Comparison of ENCODE assay signal across 10 mouse cellular contexts in the genomic region with DNA sequence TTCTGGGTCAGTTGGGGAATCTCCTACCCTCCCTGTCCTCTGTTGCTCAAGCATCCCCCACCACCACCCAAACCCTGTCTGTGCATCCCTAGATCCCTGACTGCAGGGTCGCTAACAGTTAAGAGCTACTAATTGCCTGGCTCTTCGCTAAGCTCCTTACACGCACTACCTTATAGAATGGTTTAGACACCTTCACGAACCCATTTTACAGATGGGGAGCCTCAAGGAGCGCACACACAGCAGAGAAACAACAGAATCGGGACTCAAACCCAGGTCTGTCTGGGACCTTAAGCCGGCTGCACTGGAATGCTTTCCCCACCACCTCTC. TPM values are rescaled to one million over a fixed set of nuclear protein-coding genes. Genes with fewer than 3 reads are reported as not detected.
A peak's percentile ranks its signal among the peaks of the same experiment; 100 is the strongest.
DNase-seq lines count a peak whose midpoint lies in the region; ATAC-seq and TF ChIP-seq lines count a peak whose summit lies in the region.
"Had no signal": no experiment of that assay in that cellular context is flagged by ENCODE, and none has a peak within 500 bp of the region (broad histone marks: within the 10 kb centered on the region; RNA-seq: fewer than 3 reads in every experiment).

No protein-coding gene starts in this region.

- peak overlapping the region; percentile 57 for H3K9ac ChIP-seq in heart, embryonic 16.5 days (ENCODE audit: low read length)
- H3K9ac ChIP-seq in heart, postnatal 0 days (replicated peaks; ENCODE audit: low read depth, low read length): peak overlapping the region; percentile 72

- no peaks in the 10 kb centered on the region for H3K9me3 ChIP-seq in heart, embryonic 16.5 days (replicated peaks; ENCODE audit: control insufficient read depth, low read length)
- no peaks in the 10 kb centered on the region for H3K9me3 ChIP-seq in heart, postnatal 0 days (replicated peaks; ENCODE audit: control insufficient read depth, low read length)

- DNase-seq in heart, adult 9 months (ENCODE audit: low spot score in 2 of 2): no peak
- DNase-seq in MEL-GATA-1-ER (ENCODE audit: extremely low read depth, low read depth): peak; percentile 18
- no peak for DNase-seq in heart, postnatal 0 days (ENCODE audit: low spot score)
- no peak for DNase-seq in left cerebral cortex, adult 9 months (ENCODE audit: low spot score in 2 of 2)
- DNase-seq in left cerebral cortex, postnatal 14 days (ENCODE audit: low spot score in 2 of 2): no peak
- DNase-seq in thymus, postnatal 4 days: no peak

- 6% methylated on average over 7 of the region's 7 CpGs for WGBS in heart, embryonic 16.5 days
- 8% methylated on average over 7 of the region's 7 CpGs for WGBS in heart, postnatal 0 days

- H3K4me1 ChIP-seq in heart, embryonic 16.5 days (ENCODE audit: control insufficient read depth, insufficient read depth, low read length): peaks cover 8% of the 10 kb centered on the region
- peaks cover 6% of the 10 kb centered on the region; the same call in 1 of the 2 replicates for H3K4me1 ChIP-seq in heart, postnatal 0 days (ENCODE audit: control insufficient read depth, insufficient read depth)

- intact Hi-C loops in left cerebral cortex, postnatal 14 days (cut with DNase I): loop anchor here (5.0 kb wide), 1 partner anchor 62 kb away; a partner anchor contains a TSS

- no peak for ATAC-seq in heart, embryonic 16.5 days (replicated peaks; ENCODE audit: extremely low read depth, insufficient read depth, low FRiP score)
- ATAC-seq in heart, postnatal 0 days (ENCODE audit: insufficient read depth, low read depth): no peak; the same call in 1 of the 2 replicates
- peak; percentile 44; the same call in 1 of the 2 replicates for ATAC-seq in megakaryocyte-erythroid progenitor cell, adult 5-6 weeks (replicated peaks; ENCODE audit: low FRiP score, low TSS enrichment, poor library complexity, severe bottlenecking)

- peaks cover 5% of the 10 kb centered on the region; the same call in 1 of the 2 replicates for H3K36me3 ChIP-seq in heart, embryonic 16.5 days (ENCODE audit: control insufficient read depth, insufficient read depth)
- H3K36me3 ChIP-seq in heart, postnatal 0 days (replicated peaks; ENCODE audit: control insufficient read depth, insufficient read depth, low read length): peaks cover 14% of the 10 kb centered on the region

- H3K4me2 ChIP-seq in heart, embryonic 16.5 days (ENCODE audit: low read depth, low read length): peak overlapping the region; percentile 75
- H3K4me2 ChIP-seq in heart, postnatal 0 days (ENCODE audit: low read depth, low read length): peak overlapping the region; percentile 89

- no peak for TF ChIP-seq CTCF in heart, postnatal 0 days (IDR thresholded peaks at IDR 0.05; ENCODE audit: low read depth)

- no peak for TF ChIP-seq EP300 in heart, postnatal 0 days (IDR thresholded peaks at IDR 0.05; ENCODE audit: low read depth)

- H3K27me3 ChIP-seq in heart, embryonic 16.5 days (ENCODE audit: control insufficient read depth, insufficient read depth, low read length): no peaks in the 10 kb centered on the region
- no peaks in the 10 kb centered on the region for H3K27me3 ChIP-seq in heart, postnatal 0 days (ENCODE audit: control insufficient read depth, insufficient read depth, low read length)
- H3K27me3 ChIP-seq: Patski had no signal

- H3K27ac ChIP-seq in heart, embryonic 16.5 days (ENCODE audit: low read length): no peak overlapping the region
- H3K27ac ChIP-seq in heart, postnatal 0 days (ENCODE audit: low read depth): no peak overlapping the region

- peak overlapping the region; percentile 64 for H3K4me3 ChIP-seq in heart, embryonic 16.5 days (ENCODE audit: low read length)
- H3K4me3 ChIP-seq in heart, postnatal 0 days (ENCODE audit: low read depth, low read length): peak overlapping the region; percentile 68

RNA-seq across cellular contexts. Expression of a gene that starts 0.3 kb away (rescaled TPM):
- 45.1 and 45.6 TPM in 2 replicates for polyA plus RNA-seq in heart, embryonic 16.5 days (2015; fragmentation: Nextera tagmentation; extraction: Ambion mirVana)
- 40.1 and 51.3 TPM in 2 replicates for total RNA-seq in heart, postnatal 0 days (2014; rRNA removed; ENCODE audit: low replicate concordance)
- 46.7 and 49.5 TPM in 2 replicates for polyA plus RNA-seq in heart, postnatal 0 days (2015; fragmentation: Nextera tagmentation; extraction: Ambion mirVana)
- total RNA-seq in megakaryocyte-erythroid progenitor cell, adult 5-6 weeks (2014; fragmentation: Nextera tagmentation): 42.2 and 42.5 TPM in 2 replicates
- 26.5 and 26.6 TPM in 2 replicates for total RNA-seq in megakaryocyte-erythroid progenitor cell, adult 5-6 weeks (2017)
- total RNA-seq in left cerebral cortex, postnatal 14 days (2021): 10 to 100 TPM; 44.5 to 45.1 TPM

RNA-seq across cellular contexts. Expression of a gene that starts 7.5 kb away (rescaled TPM):
- 0.35 and 0.91 TPM in 2 replicates for polyA plus RNA-seq in heart, embryonic 16.5 days (2015; fragmentation: Nextera tagmentation; extraction: Ambion mirVana)
- total RNA-seq in heart, postnatal 0 days (2014; rRNA removed; ENCODE audit: low replicate concordance): 3.0 TPM in 1 of 2 replicates, not detected in the other
- not detected in 2 replicates for polyA plus RNA-seq in heart, postnatal 0 days (2015; fragmentation: Nextera tagmentation; extraction: Ambion mirVana)
- total RNA-seq in megakaryocyte-erythroid progenitor cell, adult 5-6 weeks (2014; fragmentation: Nextera tagmentation): not detected in 2 replicates
- not detected in 2 replicates for total RNA-seq in megakaryocyte-erythroid progenitor cell, adult 5-6 weeks (2017)
- total RNA-seq in left cerebral cortex, postnatal 14 days (2021): not detected
- total RNA-seq: heart, postnatal 10 days had no signal
- polyA plus RNA-seq: Patski had no signal

RNA-seq across cellular contexts. Expression of a gene that starts 53.1 kb away (rescaled TPM):
- polyA plus RNA-seq in heart, embryonic 16.5 days (2015; fragmentation: Nextera tagmentation; extraction: Ambion mirVana): 22.6 and 23.4 TPM in 2 replicates
- 27.9 and 35.4 TPM in 2 replicates for total RNA-seq in heart, postnatal 0 days (2014; rRNA removed; ENCODE audit: low replicate concordance)
- polyA plus RNA-seq in heart, postnatal 0 days (2015; fragmentation: Nextera tagmentation; extraction: Ambion mirVana): 8.3 and 8.8 TPM in 2 replicates
- 51.5 and 55.8 TPM in 2 replicates for total RNA-seq in megakaryocyte-erythroid progenitor cell, adult 5-6 weeks (2014; fragmentation: Nextera tagmentation)
- total RNA-seq in megakaryocyte-erythroid progenitor cell, adult 5-6 weeks (2017): 66.9 and 89.3 TPM in 2 replicates
- 10 to 100 TPM; 14.6 to 18.8 TPM for total RNA-seq in left cerebral cortex, postnatal 14 days (2021)
